Mouse (Mus musculus): ENCODE data around the gene Kcna2. TPM values are rescaled to one million over a fixed set of nuclear protein-coding genes. Genes with fewer than 3 reads are reported as not detected.

The Kcna2 gene
- polyA plus RNA-seq, 1 experiment: 46.9 TPM

- Histone ChIP-seq H3K27ac (ENCODE audit: insufficient read depth, low read depth, low read length) (no peak overlapping the region), H3K4me3 (ENCODE audit: insufficient read depth, low read depth, low read length) (no peak overlapping the region), H3K4me1 (ENCODE audit: control insufficient read depth, insufficient read depth, low read length) (no peaks in the 10 kb centered on the region)
- no peak for TF ChIP-seq CTCF (IDR thresholded peaks at IDR 0.05; ENCODE audit: insufficient read depth, low read depth, low read length)
- no peak for TF ChIP-seq POLR2A (IDR thresholded peaks at IDR 0.05; ENCODE audit: insufficient read depth, low read depth, low read length)
- WGBS: 94% methylated on average over 2 of the region's 2 CpGs
Observed at GRCm38 (mm10) chr3:107077101-107077500, 23.8 kb upstream of the Kcna2 start.

GRCm38 (mm10) chr3:107080803-107081202 lies 20.1 kb upstream of the Kcna2 start:
- WGBS: 87% methylated on average over 3 of the region's 3 CpGs
- H3K27ac ChIP-seq (ENCODE audit: insufficient read depth, low read depth, low read length): no peak overlapping the region
- no peaks in the 10 kb centered on the region for H3K4me1 ChIP-seq (ENCODE audit: control insufficient read depth, insufficient read depth, low read length)
- no peak for TF ChIP-seq POLR2A (IDR thresholded peaks at IDR 0.05; ENCODE audit: insufficient read depth, low read depth, low read length)
- TF ChIP-seq CTCF (IDR thresholded peaks at IDR 0.05; ENCODE audit: insufficient read depth, low read depth, low read length): no peak
- no peak overlapping the region for H3K4me3 ChIP-seq (ENCODE audit: insufficient read depth, low read depth, low read length)

- no peaks in the 10 kb centered on the region for H3K4me1 ChIP-seq (ENCODE audit: control insufficient read depth, insufficient read depth, low read length)
Observed at GRCm38 (mm10) chr3:107081227-107081626, 19.7 kb upstream of the Kcna2 start.

DNA sequence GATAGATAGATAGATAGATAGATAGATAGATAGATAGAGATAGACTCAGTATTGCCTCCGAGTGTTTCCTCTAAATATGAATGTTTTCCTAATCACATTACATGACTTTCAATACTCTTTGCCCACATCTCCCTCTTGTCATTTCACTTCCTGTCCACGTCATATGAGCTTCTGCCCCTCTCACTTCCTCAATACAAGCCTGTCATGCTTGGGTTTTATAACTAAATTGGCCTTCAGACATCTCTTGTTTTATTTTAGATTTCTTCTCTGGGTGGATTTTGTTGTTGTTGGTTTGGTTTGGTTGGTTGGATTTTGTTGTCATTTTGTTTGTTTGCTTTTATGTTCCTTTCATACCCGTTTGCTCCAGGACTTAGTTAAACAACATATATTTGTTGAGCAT lies 16.4 kb upstream of the Kcna2 start:
- no peak overlapping the region for H3K27ac ChIP-seq (ENCODE audit: insufficient read depth, low read depth, low read length)
- WGBS: 88% methylated on average over 3 of the region's 3 CpGs
- H3K4me3 ChIP-seq (ENCODE audit: insufficient read depth, low read depth, low read length): no peak overlapping the region
- H3K4me1 ChIP-seq (ENCODE audit: control insufficient read depth, insufficient read depth, low read length): no peaks in the 10 kb centered on the region
- TF ChIP-seq CTCF (IDR thresholded peaks at IDR 0.05; ENCODE audit: insufficient read depth, low read depth, low read length) (no peak), POLR2A (IDR thresholded peaks at IDR 0.05; ENCODE audit: insufficient read depth, low read depth, low read length) (no peak)

More at GRCm38 (mm10) chr3:107081227-107081626, 19.7 kb upstream of the Kcna2 start:
- WGBS: 40% methylated on average over 3 of the region's 3 CpGs
- no peak overlapping the region for H3K4me3 ChIP-seq (ENCODE audit: insufficient read depth, low read depth, low read length)
- H3K27ac ChIP-seq (ENCODE audit: insufficient read depth, low read depth, low read length): no peak overlapping the region
- TF ChIP-seq CTCF (IDR thresholded peaks at IDR 0.05; ENCODE audit: insufficient read depth, low read depth, low read length) (no peak), POLR2A (IDR thresholded peaks at IDR 0.05; ENCODE audit: insufficient read depth, low read depth, low read length) (no peak)

- Histone ChIP-seq H3K27ac (ENCODE audit: insufficient read depth, low read depth, low read length) (no peak overlapping the region), H3K4me1 (ENCODE audit: control insufficient read depth, insufficient read depth, low read length) (peaks cover 4% of the 10 kb centered on the region), H3K4me3 (ENCODE audit: insufficient read depth, low read depth, low read length) (no peak overlapping the region)
- 89% methylated on average over 4 of the region's 4 CpGs for WGBS
- no peak for TF ChIP-seq CTCF (IDR thresholded peaks at IDR 0.05; ENCODE audit: insufficient read depth, low read depth, low read length)
- no peak for TF ChIP-seq POLR2A (IDR thresholded peaks at IDR 0.05; ENCODE audit: insufficient read depth, low read depth, low read length)
Observed at GRCm38 (mm10) chr3:107087410-107087809, 13.5 kb upstream of the Kcna2 start.

- TF ChIP-seq POLR2A (IDR thresholded peaks at IDR 0.05; ENCODE audit: insufficient read depth, low read depth, low read length) (no peak), CTCF (IDR thresholded peaks at IDR 0.05; ENCODE audit: insufficient read depth, low read depth, low read length) (no peak)
- Histone ChIP-seq H3K4me1 (ENCODE audit: control insufficient read depth, insufficient read depth, low read length) (peaks cover 4% of the 10 kb centered on the region), H3K4me3 (ENCODE audit: insufficient read depth, low read depth, low read length) (no peak overlapping the region), H3K27ac (ENCODE audit: insufficient read depth, low read depth, low read length) (no peak overlapping the region)
- WGBS: 82% methylated on average over 3 of the region's 3 CpGs
Observed at GRCm38 (mm10) chr3:107088820-107089219, 12.1 kb upstream of the Kcna2 start.

GRCm38 (mm10) chr3:107089475-107089874 lies 11.5 kb upstream of the Kcna2 start:
- TF ChIP-seq POLR2A (IDR thresholded peaks at IDR 0.05; ENCODE audit: insufficient read depth, low read depth, low read length): no peak
- H3K4me1 ChIP-seq (ENCODE audit: control insufficient read depth, insufficient read depth, low read length): peaks cover 4% of the 10 kb centered on the region
- 82% methylated on average over 3 of the region's 3 CpGs for WGBS
- H3K27ac ChIP-seq (ENCODE audit: insufficient read depth, low read depth, low read length): no peak overlapping the region
- no peak overlapping the region for H3K4me3 ChIP-seq (ENCODE audit: insufficient read depth, low read depth, low read length)

DNA sequence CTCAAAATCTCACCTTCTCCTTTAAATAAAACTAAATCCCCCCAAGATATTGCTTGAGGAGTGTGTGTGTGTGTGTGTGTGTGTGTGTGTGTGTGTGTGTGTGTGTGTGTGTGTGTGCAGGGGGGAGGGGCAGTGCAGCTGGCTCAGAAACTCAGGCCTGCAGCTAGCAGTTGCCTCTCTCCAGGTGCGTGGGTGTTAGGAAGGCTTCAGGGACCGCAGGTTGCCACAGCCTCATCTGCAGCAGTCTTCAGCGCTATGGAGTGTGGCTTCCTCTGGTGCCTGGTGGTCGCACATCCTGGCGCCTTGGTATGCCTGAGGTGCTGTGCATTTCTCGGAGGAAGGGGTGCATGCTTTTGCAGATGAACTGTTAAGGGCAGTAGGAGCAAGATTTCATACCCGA lies 10.9 kb upstream of the Kcna2 start:
- peaks cover 4% of the 10 kb centered on the region for H3K4me1 ChIP-seq (ENCODE audit: control insufficient read depth, insufficient read depth, low read length)
- TF ChIP-seq POLR2A (IDR thresholded peaks at IDR 0.05; ENCODE audit: insufficient read depth, low read depth, low read length): no peak
- TF ChIP-seq CTCF (IDR thresholded peaks at IDR 0.05; ENCODE audit: insufficient read depth, low read depth, low read length): no peak
- no peak overlapping the region for H3K27ac ChIP-seq (ENCODE audit: insufficient read depth, low read depth, low read length)
- no peak overlapping the region for H3K4me3 ChIP-seq (ENCODE audit: insufficient read depth, low read depth, low read length)
- WGBS: 66% methylated on average over 7 of the region's 7 CpGs

DNA sequence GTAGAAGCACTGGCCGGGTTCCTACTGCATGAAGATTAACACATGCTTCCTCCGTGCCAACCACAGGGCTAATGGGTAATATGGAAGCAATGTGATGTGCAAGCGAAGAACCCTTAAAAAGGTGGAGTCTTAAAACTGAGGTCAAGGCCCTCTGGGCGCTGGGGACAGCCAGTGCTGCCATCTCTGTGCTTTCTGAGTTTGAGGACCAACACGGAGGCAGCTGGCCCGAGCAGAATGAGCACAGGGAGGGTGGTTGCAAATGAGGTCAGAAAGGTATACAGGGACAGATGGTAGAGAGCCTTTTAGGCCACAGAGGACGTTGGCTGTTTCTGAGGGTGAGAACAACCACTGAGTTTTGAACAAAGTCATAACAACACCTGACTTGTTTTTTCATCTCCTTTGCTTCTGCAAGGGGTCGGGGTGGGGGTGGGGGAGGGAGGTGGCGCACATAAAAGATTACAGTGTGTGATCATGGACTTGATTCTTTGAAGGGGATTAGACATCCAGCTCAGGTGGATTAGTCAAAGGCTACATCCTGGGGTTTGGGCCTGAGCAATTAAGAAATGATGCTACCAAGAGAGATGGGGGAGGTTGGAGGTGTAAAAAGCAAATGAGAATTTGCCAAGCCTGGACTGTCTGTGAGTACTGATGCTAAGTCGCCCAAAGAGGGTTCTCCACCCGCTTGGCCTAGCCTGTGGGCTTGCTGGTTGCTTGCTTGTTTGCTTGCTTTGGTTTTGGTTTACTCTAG lies 10.4 kb upstream of the Kcna2 start:
- peaks cover 4% of the 10 kb centered on the region for H3K4me1 ChIP-seq (ENCODE audit: control insufficient read depth, insufficient read depth, low read length)
- 82% methylated on average over 11 of the region's 11 CpGs for whole genome bisulfite sequencing
- H3K4me3 ChIP-seq (ENCODE audit: insufficient read depth, low read depth, low read length): no peak overlapping the region
- H3K27ac ChIP-seq (ENCODE audit: insufficient read depth, low read depth, low read length): no peak overlapping the region
- TF ChIP-seq CTCF (IDR thresholded peaks at IDR 0.05; ENCODE audit: insufficient read depth, low read depth, low read length) (no peak), POLR2A (IDR thresholded peaks at IDR 0.05; ENCODE audit: insufficient read depth, low read depth, low read length) (no peak)

All from olfactory bulb, adult 2 months (tissue).